Mouse (Mus musculus) kidney, adult 11 months (tissue): ENCODE data around the gene Gadl1.

ENCODE experiments used
- DNase-seq: peaks from one replicate; pipeline ENCODE4 v3.0.0; 2022

Gene Gadl1

DNA sequence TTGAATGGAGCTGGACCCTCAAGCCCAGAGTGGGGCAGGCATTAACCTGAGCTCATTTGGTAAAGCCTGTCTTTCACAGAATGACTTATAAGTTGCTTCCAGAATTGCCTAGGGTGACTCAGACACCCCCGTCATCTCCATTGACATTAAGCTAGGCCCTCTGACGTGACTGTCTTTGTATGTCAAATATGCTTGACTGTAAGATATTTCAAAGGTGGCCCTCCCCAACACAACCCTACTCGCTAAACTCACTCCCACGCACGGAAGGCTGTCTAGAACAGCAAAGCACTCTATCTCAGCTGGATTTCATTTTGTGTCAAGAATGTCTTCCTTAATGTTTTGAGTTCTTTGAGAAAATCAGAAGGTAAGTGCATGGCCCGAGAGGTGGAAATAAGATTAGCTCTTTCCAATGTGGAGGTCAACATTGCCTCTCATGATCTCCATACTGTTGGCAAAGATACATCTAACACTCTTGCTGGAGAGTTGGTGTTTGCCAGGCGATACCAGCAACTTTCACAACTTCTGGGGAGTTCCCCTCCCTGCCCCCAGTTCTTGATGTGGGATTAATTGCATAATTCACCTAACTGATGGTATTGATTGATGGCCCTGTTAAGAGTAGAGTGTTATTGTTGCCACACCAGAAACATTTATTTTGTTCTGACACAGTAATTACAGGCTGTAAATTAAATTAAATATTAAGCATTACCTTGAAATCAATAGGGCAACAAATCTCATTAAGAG lies 182.0 kb downstream of the Gadl1 start:
- no peak for DNase-seq

DNA sequence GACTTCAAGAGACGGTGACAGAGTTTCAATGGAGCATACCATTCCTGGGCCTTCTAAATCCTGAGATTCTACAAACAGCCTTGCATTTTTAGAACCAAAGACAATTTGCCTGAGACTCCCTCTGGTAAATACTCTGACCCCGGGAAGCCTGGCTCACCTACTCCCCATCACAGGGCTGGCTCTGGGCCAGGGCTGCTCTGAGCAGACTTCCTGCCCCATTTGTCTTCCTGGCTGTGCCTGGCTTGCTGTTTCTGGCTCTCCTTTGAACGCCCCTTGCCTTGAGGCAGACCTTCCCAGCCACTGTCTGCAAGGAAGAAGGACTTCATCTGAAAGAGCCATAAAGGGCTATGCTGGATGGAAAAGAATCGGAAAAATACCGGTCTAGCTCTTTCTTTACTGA lies 182.7 kb downstream of the Gadl1 start:
- DNase-seq, result peak; percentile 77

DNA sequence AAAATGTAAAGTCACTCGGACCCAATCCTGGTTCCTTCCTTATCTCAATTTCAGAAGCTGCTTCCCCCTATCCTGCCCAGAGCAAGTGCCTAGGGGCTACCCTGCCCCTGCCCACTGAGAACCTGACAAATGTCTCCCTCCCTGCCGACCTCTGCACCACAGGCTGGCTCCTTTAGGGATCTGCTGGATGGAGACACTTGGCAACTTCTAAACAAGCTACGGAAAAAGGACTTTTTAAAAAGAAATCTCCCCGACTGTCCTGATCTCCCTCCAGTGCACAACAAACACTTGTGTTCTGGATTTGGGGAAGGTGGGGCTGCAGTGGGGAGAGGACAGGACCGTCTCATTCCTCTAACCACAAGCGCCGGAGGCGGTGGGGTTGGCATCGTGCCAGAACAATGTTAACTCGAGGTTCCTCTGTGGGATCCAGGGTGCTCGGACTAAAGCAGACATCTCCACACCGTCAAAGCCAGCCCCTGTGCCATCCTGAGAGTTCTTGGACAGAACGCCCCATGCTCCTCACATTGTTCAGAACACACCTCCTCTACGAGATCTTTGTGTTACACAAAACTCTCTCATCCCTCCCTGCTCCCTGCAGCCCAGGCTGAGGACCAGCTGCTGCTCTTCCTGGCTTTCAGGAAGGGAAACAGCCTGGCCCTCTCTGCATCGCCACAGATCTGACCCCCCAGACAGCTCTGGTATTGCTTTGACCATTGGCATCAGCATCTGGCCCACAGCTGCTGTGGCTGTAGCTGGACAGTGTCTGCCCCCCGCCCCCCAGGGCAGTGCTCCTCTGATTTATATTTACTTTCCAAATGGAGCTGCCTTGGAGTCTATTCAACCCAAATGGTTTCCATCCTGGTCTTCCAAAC lies 189.7 kb downstream of the Gadl1 start:
- DNase-seq, result peak; percentile 16

DNA sequence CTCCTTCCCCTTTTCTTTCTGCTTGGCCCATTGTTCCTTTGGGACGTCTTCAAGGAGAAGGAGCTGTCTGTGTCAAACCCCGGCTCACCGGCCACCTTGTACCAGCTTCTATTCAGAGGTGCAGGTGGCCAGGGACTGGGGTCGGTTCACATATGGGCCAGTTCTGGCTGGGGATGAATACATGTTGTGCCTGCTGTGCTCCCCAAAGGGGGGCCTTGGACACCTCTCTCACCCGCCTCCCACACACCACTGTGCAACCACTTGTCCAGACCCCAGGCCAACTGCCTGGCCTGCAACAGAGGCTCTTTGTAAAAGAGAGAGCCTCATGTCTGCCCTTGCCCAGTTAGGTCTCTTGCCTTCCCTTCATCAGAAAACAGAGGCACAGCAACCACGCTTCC lies 190.3 kb downstream of the Gadl1 start:
- no peak for DNase-seq

DNA sequence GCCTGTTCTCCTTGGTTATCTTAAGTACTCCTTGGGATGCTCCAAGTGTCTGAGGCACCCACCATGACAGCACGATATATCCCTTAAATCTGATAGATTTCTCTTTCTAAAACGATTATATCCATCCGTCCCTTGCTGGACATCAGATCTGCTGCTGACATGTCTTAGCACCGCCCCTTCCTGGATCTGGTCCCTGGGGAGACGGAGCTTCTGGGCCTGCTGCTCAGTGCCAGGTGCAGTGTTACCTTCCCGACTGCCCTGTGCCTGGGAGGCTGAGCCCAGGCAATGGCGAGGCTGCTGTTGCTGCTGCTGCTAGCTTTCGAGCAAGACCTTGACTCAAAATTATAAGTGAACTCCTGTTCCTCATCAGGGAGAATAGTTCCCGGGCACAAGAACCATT lies 190.8 kb downstream of the Gadl1 start:
- no peak for DNase-seq

DNA sequence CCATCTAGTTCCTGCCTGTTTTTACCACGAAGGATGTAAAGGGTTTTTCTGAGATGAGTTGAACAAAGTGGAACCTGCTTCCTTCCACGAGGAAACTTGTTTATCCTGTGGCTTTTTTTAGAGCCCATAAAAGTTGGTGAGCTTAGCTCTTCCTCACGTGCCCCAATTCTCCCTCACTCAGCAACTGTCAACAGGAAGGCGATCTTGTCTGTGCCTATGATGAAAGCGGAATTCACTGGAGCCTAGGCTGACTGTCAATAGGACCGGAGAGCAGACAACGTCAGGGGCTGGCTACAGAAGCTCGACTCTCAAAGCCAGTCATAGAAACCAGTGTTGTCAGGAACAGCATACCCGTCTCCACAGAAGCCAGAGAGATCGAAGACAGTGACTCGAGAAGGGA lies 192.6 kb downstream of the Gadl1 start:
- peak; percentile 23 for DNase-seq

DNA sequence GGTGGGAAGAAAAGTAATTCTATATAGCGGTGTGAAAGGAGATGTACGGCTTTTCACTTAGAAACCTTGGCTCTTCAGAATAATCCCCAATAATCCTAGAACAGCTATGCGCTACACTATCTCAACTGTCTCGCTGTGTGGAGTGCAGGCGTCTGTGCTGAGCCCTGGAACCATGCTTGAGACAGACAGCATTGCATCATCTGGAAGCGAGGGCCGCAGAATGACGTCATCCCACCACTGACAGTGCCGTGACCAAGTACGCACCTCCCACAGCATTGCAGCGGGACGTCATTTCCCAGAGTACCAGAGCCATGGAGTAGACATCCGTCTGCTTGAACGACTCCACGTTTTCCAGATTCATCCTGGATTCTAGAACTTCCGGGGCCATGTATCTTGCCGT lies 195.5 kb downstream of the Gadl1 start:
- no peak for DNase-seq

DNA sequence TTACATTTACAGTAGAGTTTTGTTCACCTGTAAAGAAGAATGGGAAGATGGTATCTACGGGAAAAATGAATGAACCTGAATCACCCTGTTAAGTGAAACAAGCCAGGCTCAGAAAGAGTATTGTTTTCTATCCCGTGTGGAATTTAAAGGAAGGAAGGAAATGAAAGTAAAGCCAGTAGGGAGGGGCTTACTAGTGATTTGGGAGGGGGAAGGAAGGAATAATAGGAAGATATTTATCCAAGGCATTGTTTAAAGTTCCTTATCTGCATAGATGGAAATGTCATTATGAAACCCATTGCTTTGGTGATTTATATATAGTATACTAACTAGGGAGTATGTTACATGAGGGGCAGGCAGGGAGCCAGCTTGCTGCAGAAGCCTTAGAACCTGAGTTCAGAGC lies 199.5 kb downstream of the Gadl1 start:
- DNase-seq, result no peak

DNA sequence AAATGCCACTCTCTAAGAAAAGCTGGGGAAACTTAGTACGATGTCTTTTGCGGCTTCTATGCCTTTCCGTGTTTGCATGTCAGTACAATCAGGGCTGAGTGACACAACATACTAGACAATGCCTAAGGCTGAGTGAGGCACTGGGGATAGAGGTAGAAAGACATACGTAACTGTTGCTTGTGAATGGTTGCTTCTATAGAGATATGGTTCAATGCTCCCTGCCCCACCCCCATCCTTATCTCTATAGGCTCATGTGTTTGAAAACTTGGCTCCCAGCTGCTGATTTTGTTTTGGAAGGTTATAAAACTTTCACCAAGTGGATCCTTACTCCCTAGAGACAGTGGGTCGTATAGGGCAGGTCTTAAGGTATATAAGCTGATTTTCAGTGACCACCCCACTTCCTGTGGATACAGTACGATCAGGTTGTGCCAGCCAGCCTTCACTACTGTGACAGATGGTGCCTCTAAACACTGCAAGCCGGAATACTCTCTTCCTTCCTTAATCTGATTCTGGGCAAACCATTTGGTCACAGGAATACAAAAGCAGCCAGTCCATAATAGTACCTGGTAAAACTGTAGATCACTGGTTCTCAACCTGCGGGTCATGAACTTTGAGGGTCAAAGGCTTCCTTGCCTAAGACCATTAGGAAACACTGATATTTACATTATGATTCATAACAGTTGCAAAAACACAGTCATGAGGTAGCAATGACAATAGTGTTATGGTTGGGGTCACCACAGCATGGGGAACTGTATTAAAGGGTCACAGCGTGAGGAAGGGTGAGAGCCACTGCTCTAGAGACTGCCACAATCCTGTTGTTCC lies 202.1 kb downstream of the Gadl1 start:
- no peak for DNase-seq

DNA sequence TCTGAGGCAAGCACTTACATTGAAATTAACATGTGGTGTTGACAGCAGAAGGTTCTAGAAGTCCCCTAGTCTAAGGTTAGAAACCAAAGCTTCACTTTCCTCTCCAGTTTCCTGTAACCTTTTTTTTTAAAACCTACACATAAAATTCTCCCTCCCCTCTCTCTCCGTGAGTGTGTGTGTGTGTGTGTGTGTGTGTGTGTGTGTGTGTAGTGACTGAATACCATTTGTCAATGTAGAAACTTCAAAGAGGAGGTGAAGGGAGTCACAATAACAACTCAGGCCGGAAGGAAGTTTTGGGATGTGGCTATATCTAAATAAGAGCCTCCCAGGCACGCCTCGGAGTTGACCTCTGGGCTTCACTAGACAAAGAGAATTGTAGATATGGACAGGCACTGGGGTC lies 205.1 kb downstream of the Gadl1 start:
- peak; percentile 72 for DNase-seq

DNA sequence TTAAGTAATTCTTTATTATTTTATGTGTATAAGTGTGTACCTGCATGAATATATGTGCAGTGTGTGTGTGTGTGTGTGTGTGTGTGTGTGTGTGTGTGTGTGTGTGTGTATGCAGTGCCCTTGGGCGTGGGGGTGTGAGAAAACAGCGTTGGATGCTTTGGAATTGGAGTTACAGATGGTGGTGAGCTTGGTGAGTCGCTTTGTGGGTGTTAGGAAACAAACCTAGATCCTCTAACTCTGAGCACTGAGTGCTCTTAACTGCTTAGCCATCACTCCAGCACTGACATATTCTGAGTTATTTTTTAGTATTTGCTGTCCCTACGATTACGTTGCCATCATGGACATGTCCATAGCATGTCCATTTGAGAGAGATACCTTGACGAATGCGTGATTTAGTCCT lies 206.6 kb downstream of the Gadl1 start:
- DNase-seq, result no peak

DNA sequence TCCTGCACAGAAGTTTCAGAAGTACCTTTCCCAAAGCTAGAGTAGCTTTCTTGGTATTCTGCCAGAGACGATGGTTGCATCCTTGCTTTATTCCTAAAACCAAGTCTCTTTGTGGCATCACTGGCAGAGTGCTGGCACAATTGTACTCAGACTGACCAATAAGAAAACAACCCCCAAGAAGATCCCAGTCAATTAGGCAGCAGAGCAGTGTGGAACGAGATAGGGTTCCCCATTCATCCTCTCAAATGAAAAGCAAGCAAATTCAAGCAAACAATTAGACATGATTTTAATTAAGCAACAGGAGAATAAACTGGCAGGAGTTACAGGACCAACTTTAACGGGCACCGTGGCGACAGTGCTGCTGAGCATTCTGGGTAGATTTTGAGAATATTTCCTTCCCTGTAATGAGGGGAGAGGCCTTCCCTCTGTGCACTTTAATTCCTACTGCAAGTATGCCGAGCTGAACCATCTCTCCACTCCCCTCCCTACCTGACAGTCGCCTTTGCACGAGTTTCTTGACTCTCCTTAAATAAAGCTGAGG lies 209.1 kb downstream of the Gadl1 start:
- no peak for DNase-seq

DNA sequence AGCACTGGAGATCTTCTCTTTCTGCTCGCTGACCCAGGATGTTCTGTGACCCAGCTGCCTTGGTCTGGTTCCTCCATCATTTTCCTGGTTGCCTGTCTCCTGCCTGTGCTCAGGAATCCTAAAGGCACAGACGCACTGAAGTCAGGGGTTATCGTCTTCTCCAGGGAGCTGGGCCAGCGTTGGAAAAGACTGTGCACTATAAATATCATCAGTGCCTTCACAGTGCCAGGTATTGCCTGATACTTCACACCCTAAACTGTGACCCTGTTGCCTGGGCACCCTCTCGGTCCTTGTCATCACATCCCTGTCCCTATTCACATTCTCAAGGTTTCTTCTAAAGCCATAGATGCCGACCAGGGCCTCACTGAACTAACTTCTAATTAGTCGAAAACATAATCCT lies 210.7 kb downstream of the Gadl1 start:
- DNase-seq, result no peak

DNA sequence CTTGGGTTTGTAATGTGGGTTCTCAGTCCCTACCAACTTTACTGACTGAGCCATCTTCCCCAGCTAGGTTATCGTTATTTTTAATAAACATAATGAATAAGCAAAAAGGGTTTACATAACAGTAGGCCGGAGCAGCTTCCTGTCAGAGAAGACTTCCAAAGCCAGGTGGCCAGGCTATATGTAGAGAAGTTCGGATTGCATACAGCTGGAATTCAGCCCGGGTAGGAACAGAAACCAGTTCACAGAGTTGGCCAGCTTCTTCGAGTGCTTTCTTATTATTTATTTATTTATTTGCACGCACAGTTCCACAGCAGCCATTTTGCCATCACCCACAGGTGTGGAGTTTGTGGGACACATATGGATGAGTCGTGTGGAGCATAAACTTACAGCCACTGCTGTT lies 212.2 kb downstream of the Gadl1 start:
- no peak for DNase-seq

DNA sequence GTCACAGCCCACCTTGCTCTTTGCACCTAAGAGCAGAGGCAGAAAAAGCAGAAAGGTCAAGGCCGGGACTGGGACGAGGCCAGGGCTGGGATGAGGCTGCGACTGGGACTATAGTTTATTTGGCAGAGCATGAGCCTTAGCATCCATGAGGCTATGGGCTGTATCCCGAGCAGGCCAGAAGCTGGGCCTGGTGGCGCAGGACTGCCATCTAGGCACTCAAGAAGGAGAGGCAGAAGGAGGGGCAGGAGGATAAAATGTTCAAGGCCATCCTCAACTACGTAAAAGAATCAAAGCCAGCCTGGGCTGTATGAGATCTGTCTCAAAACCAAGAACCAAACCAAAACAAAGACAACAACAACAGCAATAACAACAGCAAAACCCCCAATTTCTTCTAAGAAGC lies 213.3 kb downstream of the Gadl1 start:
- DNase-seq, result no peak

DNA sequence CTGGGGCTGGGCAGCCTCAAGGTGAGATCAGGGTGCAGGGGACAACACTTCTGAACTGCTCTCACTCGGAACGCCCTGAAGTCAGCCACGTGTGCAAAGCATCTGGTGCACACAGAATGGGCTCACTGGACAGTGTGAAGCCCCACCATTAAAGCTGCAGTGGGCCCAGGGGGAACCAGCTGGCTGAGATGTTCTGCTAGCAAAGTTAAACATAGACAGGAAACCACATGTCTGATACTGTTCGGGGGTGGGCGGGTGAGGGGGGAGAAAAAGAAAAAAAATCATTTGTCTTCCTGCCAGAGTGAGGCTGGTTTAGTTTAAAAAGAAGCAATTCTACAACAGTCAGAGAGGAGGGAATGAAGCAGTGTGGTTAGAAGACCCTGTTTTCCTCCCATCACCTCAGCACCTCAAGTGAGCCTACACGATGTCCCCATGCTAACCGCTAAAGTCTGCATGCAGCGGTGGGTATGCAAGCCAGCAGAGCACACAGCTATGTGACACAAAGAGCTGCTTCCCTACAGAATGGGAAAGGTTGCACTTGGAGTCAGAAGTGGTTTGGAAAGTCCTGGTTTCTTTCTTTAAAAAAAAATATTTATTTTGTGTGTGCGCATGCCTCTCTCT lies 213.8 kb downstream of the Gadl1 start:
- DNase-seq, result no peak
